ENCODE assay signal across 23 mouse cellular contexts in the genomic region with DNA sequence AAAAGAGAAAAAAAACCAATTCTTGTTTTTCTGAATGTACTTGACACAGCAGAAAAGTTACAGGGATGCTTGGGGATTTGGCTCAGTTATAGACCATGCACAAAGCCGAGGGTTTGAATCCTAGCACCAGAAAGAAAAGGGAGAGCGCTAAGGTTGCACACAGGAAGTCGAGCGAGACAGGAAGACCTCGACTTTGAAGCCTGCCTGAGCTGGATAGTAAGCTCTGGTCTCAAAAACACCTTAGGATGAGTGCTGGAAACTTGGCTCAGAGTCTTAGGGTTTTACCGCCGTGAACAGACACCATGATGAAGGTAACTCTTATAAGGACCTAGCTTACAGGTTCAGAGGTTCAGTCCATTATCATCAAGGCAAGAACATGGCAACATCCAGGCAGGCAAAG. TPM values are rescaled to one million over a fixed set of nuclear protein-coding genes. Genes with fewer than 3 reads are reported as not detected.
"Had no signal": no experiment of that assay in that cellular context is flagged by ENCODE, and none has a peak within 500 bp of the region (broad histone marks: within the 10 kb centered on the region; RNA-seq: fewer than 3 reads in every experiment).

No protein-coding gene starts in this region.

- DNase-seq: kidney, adult 8-10 months; kidney, postnatal 10 days; kidney, postnatal 36 days; left cerebral cortex, postnatal 4 days; liver, postnatal 0 days; lung, embryonic 14.5 days; thymus, adult 2 months had no signal

- ATAC-seq: liver, postnatal 0 days; lung, postnatal 0 days; midbrain, embryonic 15.5 days had no signal

- H3K4me3 ChIP-seq: kidney, embryonic 15.5 days; limb, embryonic 12.5 days; limb, embryonic 15.5 days; midbrain, embryonic 12.5 days; midbrain, embryonic 15.5 days; neural tube, embryonic 13.5 days had no signal

- H3K27ac ChIP-seq: kidney, embryonic 15.5 days; limb, embryonic 12.5 days; limb, embryonic 15.5 days; liver, embryonic 14.5 days; macrophage; midbrain, embryonic 12.5 days; midbrain, embryonic 15.5 days; neural tube, embryonic 13.5 days had no signal

RNA-seq across cellular contexts. Expression of gene Morn3, which starts 25.4 kb away (rescaled TPM):
- total RNA-seq: left cerebral cortex, adult 8-10 months; left cerebral cortex, postnatal 14 days; left cerebral cortex, postnatal 4 days; megakaryocyte, adult 5-6 weeks; neutrophil, adult 5-6 weeks had no signal
- polyA plus RNA-seq: limb, embryonic 12.5 days; liver, embryonic 11.5 days; liver, embryonic 14.5 days; liver, postnatal 0 days; lung, embryonic 14.5 days; macrophage; midbrain, embryonic 12.5 days; midbrain, embryonic 15.5 days; small intestine, adult 2 months; spleen, adult 2 months had no signal
